Mouse (Mus musculus) heart, postnatal 25 days (tissue): ENCODE measurements around the gene Slc13a1. TPM values are rescaled to one million over a fixed set of nuclear protein-coding genes. Genes with fewer than 3 reads are reported as not detected.

Source experiments
- DNase-seq: peaks from one replicate; pipeline ENCODE4 v3.0.0; 2022; ENCODE audit warnings: low spot score
- intact Hi-C: fragments of 180-260 bp; cut with DNase I; formaldehyde crosslinking; loops from one replicate; pipeline ENCODE4 v1.15.1; 2025
- microRNA-seq: library from miRNA; unstranded; fragments of <30 nt; microRNA quantifications from one replicate; pipeline ENCODE4 v1.2.0, GENCODE M21; 2022
- total RNA-seq, 2 experiments: library from RNA; stranded (reverse); gene quantifications; 2 replicates each; pipeline ENCODE4 v1.2.3; 2021

The Slc13a1 gene
- total RNA-seq, 2 experiments from 2014 or later = not detected

- DNase-seq = no peak
- intact Hi-C loops = no loop called here
Observed at GRCm38 (mm10) chr6:24100705-24101104, 67.2 kb downstream of the Slc13a1 start.

DNA sequence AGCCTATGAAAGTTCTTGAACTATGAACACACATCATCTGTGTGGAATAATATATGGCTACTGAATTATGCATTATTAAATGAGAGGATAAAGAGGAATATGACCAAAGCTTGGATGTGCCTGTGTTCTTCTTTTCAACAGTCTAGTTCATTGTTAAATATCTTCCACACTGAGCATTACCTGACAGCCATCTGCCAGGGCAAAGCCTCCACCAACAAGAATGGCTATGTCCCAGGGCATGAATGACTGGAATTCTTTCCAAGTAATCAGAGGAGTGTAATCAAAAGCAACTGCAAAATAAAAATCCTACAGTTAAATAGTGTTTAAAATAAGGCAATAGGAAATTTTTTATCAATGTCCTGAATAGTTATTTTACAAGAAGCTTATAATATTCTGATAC lies 70.5 kb downstream of the Slc13a1 start:
- DNase-seq = no peak
- intact Hi-C loops = no loop called here

DNA sequence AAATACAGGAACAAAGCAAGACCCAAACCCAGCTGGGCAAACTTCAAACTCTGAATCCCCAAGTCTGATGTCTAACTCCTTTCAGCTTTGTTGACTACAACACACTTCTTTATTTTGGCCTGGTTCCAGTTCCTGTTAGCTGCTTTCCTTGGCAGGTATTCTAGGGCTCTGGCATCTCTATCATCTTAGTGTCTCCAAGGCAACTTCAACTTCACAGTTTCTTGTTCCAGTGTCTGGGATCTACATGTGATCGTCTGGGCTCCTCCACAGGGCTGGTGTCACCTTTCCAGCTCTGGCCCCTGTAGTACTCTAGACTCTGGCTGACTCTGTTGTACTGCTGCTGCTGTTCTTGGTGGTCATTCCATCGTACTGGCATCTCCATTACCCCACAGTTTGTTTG lies 91.8 kb downstream of the Slc13a1 start:
- intact Hi-C loops = no loop called here
- DNase-seq = no peak

GRCm38 (mm10) chr6:24072804-24073203 lies 95.1 kb downstream of the Slc13a1 start:
- intact Hi-C loops = no loop called here
- DNase-seq = no peak

DNA sequence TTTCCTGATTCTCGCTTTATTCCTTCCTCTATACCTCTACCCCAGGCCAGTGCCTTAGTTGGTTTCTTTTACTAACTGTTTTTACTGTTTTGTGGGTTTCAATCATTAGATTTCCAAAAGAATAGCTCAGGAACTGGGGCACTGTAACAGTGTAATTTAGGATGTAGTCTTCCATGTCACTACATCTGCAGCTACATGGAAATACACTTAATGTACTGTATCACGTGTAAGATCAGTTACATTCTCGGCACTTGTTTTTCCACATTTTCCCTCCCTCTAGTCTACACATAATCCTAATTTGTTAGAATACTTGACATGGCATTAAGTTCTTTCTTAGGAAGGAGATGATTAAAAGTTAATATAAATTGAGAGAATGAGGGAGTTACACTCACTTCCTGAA lies 108.1 kb downstream of the Slc13a1 start:
- DNase-seq = no peak
- intact Hi-C loops = no loop called here

DNA sequence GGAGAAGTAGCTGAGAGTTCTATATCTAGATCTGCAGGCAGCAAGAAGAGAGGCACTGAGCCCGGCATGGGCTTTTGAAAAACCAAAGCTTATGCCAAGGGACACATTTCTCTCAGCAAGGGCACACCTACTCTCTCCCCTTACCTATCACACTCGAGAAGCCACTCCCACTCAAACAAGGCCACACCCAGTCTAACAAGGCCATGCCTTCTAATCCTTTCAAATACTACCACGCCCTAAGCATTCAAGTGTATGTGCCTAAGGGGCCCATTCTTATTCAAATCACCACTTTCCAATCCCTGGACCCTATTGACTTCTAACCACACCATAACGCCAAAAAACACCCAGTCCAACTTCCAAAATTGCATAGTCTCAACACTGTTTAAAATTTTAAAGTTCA lies 112.8 kb downstream of the Slc13a1 start:
- intact Hi-C loops = no loop called here
- no peak for DNase-seq

DNA sequence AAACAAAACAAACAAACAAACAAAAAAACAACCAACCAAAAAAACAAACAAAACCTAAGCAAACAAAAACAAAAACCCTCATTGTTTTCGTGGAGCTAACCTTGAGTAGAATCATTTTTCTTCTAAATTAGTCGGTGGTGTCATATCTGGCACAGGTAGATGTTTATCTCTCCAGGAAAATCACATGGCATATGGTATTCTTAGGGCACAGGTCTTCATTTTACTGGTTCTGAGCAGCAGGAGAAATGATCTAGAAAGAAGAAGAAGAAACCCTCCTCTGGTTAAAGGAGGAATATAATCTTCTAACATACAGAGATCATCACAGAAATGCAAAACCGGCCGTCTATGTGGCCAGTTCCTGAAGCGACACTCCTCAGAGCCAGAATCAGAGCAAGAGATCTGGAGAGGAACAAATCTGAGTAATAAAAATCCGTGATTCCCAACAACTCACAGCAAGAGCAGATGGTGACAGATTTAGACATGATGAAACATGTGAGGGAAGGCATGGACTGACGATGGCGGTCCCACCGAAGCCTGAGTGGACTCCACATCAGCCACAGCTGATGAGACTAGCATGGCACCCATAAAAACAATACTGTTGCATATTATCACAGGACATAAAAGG lies 113.7 kb downstream of the Slc13a1 start:
- intact Hi-C loops = no loop called here
- no peak for DNase-seq

DNA sequence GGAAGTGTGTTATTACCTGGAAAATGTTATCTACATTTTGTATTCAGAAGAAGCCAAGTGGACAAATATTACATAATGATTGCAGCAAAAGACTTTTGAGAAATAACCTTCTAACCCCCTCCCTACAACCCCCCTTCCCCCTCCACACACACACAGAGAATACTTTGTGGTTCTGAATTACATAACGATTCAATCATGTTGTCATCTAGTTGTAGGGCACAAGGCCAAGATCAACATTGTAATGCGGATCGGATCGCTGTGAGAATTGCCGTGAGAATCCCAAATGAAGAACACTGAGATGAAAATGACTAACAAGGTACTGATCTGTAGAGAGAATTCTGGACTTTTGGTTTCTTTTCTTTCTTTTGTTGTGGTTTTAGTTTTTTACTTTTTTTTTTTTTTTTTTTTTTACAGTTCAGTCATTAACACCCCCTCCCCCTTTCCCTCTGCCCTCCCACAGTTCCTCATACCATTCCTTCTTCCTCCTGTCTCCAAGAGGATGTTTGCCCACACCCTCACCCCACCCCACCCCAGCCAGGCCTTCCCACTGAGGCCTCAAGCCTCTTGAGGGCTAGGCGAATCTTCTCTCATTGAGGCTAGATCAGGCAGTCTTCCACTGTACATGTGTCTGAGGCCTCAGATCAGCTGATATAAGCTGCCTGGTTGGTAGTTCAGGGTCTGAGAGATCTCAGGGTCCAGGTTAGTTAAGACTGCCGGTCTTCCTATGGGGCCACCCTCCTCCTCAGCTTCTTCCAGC lies 120.7 kb downstream of the Slc13a1 start:
- no peak for DNase-seq

DNA sequence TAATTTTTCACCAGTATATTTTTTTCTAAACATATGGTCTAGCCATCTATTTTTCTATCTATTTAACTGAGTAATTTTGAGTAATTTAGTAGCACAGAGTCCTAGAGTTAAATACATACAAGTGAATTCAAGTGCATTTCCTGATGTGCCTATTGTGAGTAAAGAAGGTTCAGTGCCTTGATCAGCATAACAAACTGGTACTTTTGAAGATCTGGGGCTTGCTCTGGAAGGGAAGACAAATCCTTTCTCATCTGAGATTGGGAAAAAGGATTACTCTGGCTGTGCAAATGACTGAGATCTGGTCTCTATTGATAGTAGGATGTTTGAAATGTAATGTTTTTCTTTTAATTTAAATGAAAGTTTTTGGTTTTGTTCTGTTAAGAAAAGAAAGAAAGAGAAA lies 124.4 kb downstream of the Slc13a1 start:
- intact Hi-C loops = no loop called here
- no peak for DNase-seq

More for the DNA sequence above, 120.7 kb downstream of the Slc13a1 start:
- intact Hi-C loops = no loop called here

Small RNA genes lying within 50 kb of the gene (microRNA-seq; reads per million reads assigned to microRNA genes)
- gene Gm26386 = not detected

Other genes with a start within 250 kb of the Slc13a1 start
- gene Tas2r118, start 198.0 kb downstream of the Slc13a1 start, total RNA-seq = not detected